Mouse (Mus musculus) cerebellum, adult 9-10 months (tissue): ENCODE results near the gene Klf13.

Experiments used
- DNase-seq: peaks from one replicate; pipeline ENCODE4 v3.0.0; 2022

Klf13 gene

DNA sequence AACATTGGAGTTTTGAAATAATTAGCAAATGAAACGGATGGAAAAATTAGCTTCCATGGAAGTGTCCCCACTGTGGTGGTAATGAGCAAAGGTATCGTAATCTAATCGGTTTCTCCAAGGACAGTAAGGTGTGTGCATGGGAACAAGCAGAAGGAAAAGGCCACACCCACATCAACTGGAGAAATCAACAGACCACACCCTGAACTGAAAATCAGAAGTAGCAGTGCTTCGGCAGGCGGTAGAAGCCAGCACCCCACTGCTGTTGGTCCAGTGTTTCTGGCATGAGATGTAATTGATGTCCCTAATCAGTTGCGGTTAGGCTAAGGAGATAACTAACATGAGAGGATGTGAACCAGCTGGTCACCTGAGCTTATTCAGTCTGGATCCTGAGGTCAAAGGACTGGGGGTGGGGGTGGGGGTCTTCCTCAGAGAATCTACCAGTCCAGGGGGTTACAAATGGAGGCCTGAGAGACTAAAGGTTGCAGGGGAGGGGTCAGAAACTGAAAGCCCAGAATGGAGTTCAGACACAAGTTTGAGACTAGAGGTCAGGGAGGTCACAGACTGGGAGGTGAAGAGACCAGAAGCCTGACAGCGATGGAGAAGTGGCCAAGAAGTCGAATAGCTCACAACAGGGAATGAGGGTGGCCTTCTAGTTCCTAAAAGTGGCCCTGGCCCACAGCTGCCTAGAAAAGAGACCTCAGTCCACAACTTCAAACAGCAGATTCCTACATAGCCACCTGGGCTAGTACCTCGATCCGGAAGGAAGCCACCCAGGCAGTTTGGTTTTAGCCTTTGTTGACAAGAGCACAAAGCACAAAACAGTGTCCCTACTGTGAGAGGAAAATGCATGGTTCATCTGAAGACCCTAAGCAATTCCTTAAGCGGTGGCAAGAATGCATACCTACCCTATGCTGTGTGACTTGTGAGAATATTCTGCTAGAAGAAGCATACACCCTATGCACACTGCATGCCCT lies 9.1 kb upstream of the Klf13 start:
- DNase-seq, result no peak

DNA sequence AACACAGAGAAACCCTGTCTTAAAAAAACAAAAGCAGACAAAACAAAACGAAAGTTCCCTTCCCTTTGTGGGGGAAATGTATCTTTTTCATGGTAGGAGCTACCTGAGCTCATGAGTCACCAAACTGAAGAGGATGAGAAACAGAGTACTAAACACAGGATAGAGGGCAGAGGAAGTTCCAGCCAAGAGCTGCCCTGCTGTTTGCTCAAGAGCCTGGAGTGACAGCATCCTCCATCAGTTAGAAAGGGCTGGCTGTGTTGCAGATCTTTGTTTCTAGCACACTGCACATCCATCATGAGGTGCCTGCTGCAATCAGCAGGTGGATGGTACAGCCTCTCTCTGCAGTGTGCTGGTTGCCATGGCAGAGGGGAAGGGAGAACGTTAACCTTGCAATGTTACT lies 5.2 kb upstream of the Klf13 start:
- DNase-seq, result no peak

DNA sequence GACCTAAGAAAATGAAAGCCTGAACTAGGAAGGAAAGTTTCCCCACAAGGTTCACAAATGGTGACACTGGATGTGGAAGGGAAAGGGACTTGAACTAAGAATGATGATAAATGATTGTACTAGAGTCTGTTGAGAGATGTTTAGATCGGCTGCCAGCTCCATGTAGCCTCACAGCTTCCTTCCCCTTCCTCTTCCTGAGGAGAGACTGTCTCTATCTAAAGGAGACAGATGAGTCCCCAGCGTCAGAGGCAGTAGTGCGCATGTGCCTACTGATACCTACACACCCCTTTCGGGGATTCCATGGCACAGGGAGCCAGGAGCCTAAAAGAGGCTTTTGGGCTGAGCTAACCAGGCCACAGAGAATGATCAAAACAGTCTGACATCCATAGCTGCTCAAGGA lies 2.8 kb upstream of the Klf13 start:
- no peak for DNase-seq

DNA sequence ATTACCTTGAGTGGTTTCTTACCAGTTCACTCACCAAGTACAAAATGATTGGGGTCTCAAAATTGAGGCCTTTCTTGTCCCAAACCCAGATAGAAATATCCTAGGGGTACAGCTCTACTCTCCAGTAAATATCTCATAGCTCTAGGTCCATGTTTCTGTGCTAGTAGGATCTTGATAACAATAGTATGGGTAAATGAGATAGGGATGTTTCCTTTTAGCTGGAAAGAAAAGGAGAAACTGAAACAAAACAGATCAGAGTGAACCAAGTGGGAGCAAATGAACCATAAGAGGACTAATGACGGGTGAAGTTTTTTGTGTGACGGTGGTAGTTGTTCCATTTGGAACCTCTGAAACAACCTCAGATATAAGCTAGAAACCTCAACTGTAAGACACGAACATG lies 2.3 kb upstream of the Klf13 start:
- no peak for DNase-seq

DNA sequence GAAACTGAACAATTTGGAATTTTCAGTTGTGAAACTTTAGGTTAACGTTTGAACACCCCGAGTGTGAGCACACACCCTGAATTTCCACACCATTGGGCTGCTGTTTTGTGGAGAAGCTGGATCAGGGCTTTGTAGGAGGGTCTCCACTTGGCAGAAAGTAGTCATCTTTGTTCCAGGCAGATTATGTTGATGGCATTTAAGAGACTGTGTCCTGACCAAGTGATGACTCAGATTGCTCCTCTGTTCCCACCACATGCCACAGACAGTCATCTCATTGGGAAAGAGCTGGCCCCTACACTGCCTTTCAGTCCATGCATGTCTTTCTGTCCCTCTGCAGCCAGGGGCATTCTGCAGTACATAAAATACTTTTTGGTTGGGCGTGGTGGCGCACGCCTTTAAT lies 1.6 kb upstream of the Klf13 start:
- DNase-seq, result peak; percentile 56

DNA sequence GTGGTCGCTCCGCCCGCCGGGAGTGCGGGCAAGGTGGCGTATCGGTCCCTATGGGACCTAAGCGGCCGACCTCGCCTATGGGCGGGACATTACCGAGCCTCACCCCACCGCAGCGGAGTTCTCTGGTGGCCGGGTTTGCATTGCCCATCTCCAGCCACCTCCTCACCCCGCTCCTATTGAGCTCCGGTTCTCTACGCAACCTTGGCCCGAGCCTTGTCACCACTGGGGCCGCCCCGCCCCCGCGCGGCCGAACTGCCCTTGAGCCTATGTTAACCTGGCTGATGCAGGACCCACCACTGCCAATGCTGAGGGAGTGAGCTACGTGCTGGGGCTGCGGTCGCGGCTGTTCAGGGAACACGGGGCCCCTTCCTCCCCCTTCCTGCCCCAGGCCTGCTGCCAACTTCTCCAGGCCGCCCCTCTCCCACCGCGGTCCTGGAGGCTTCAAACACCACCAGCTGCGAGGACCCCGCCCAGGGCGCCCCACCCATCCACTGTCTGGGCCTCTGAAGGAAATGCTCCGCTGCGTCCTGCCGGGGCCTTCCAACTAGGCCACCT lies 759 bp upstream of the Klf13 start:
- peak; percentile 90 for DNase-seq

DNA sequence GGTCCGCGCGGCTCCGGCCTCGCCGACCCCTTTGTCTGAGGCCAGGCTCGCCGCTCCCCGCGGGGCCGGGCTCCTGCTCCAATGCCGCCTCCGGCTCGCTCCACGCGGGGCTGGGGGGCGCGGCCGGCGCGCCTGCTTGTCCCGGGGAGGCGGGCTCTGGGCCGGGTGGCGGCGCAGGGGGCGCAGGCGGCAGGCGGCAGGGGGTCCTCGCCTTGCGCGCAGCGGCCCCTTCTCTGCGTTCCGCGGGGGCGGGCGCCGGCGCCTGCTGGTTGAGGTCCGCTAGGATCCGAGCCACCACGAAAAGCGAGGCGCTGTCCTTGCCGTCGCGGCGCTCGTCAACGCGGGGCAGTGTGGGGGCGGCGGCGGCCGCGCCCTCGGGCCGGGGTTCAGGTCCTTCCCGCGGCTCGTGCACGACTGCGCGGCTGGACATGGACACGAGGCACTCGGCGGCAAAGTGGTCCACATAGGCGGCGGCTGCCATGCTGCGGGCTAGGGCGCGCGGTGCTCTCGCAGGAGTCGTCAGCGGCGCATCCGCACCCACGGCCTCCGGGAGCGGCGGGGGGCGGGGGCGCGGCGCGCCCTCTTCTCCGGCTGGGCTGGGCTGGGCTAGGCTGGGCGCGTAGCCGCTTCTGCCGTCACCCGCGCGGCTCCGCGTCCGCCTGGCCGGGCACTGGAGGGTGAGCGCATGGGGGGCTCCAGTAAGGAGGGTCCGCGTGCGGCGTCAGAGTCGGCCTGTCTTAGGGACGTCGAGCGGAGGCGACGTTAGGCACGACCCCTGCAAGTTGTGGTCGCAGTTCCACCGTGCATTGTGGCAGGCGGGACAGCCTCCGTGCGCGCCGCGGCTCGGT lies 425 bp downstream of the Klf13 start:
- no peak for DNase-seq

DNA sequence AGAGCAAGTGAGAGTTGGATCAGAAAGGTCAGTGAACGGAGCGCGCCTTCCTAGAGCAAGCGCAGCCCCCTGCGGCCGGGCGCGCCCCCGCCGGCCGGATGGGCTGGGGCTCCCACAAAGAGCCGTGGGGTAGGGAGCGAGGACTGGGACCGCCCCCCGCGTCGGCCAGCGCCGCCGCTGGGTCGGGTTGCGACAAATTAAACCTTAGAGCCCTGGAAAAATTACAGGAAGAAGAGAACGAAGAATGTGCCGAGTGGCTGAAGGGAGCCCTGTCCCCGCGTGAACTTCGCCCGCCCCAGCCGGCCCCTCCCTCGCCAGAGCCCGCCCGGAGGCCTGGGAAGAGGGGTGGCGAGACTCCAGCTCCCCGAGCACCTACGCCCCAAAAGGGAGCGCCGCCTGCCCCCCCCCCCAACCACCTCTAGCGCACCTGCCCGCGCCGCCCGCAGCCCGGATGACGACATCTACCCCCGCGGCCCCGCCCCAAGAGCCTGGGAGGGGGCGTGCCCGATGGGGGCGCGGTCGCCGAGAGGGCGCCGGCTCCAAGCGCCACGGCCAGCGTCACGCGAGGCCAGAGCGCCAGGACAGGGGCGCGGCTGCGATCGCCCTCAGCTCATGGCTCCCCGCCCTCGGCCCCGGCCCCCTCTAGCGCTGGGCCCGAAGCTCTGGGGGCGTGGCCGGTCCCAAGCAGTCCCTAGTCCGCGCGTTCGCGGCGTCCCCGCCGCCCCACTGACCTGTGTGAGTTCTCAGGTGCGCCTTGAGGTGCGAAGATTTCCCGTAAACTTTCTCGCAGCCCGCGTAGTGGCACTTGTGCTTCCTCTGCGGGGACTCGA lies 1.3 kb downstream of the Klf13 start:
- DNase-seq, result peak; percentile 82

DNA sequence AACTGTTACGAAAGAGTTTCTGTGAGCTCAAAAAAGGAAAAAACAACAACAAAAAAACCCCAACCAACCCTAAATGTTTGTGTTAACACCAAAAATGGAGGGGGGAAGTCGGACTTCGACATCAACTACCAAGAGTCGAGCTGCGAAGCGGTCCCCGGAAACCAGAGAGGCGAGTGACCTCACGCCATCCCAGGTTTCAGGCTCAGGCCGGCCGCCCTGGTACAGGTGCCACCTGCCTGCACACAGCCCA lies 1.8 kb downstream of the Klf13 start:
- DNase-seq, result peak; percentile 76

DNA sequence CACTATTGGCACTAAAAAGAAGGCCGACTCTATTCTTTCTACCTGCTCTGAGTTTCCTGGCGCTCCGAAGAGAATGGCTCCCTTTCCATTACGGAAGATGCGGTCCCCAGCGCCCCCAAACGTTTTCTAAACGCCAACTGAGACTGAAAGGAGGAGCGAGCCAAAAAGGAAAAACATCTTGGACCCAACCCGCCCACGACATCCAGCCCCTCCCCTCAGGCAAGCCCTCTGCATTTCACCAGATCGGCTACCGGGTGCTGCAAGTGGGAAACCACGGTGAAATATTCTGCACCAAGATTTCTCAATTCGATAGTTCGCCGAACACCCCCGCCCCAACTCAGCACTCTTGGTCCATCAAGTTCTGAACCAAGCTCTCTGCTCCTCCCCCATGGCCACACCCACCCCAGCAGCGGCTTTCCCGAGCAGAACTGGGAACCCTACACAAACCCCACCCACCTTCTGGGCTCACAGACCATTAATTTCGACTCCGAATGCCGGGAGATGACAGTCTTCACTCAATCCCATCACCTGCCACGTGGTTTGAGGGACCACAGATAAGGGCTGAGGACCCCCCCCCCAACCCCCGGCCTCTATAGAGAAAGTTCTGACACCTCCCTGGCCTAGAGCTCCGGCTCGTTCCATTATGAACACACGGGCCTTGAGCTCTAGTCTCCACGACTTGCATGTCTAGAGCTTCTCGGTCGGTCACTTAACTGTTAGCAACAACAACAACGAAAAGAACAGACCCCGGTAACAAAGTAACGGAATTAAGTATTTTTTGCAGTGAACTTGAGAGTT lies 2.3 kb downstream of the Klf13 start:
- DNase-seq, result peak; percentile 89

DNA sequence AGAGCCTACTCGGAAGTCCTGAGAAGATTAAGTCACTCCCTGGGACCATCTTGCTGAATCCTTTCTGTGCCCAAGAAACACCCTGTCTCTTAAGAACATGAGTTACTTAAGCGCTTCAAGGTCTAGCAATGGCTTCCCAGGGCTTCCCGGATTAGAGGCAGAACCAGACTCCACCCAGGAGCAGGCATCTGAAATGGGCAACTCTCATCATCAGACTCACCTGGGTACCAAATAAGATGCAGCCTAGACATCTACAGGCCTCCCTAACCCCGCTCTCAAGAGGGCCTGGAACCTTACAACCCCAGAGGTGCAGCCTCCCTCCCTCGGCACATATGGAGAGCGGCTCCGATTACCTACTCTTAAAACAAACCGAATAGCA lies 2.9 kb downstream of the Klf13 start:
- DNase-seq, result no peak

DNA sequence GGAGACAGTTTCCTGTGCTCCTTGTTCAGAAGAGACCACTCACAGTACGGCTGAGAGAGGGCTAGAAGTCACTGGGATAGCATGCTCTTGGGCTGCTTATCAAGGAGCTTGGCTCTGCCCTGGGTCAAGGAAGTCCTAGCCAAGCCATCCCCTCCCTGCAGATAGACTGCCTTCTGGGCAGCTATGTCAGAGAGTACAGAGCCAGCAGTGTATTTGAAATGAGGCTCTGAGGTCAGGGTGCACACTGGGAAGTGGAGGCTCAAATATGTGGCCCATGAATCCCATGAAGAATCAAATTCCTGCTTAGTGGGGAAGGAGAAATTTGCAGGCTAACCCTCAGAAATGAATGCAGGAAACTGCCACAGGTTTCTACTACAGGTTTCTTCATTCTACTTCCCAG lies 4.2 kb downstream of the Klf13 start:
- DNase-seq, result peak; percentile 69

DNA sequence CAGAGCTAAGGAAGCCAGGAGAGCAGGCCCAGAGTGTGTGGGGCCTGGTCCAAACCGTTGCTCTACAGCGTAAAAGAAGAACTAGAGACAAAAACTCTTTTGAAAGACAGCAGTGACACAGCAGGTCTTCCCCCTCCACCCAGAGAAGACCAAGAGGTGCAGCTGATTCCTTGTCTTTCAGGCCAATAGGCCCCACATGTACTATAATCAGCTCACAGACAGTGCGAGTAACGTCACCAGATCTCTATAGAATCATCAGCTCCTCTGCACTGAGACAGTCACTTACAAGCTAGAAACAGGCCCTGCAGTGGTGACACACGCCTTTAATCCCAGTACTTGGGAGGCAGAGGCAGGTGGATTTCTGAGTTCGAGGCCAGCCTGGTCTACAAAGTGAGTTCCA lies 4.8 kb downstream of the Klf13 start:
- DNase-seq, result peak; percentile 46

DNA sequence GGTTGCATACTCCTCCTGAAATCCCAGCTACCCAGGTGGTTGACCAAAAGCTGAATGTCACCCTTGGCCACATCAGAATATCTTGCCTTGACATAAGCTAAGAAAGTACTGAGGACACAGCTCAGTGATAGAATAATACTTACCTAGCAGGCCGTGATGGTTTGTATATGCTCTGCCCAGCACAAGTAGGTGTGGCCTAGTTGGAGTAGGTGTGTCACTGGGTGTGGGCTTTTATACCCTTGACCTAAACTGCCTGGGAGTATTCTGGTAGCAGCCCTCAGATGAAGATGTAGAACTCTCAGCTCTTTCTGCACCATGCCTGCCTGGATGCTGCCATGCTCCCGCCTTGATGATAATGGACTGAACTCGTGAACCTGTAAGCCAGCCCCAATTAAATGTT lies 6.3 kb downstream of the Klf13 start:
- no peak for DNase-seq

DNA sequence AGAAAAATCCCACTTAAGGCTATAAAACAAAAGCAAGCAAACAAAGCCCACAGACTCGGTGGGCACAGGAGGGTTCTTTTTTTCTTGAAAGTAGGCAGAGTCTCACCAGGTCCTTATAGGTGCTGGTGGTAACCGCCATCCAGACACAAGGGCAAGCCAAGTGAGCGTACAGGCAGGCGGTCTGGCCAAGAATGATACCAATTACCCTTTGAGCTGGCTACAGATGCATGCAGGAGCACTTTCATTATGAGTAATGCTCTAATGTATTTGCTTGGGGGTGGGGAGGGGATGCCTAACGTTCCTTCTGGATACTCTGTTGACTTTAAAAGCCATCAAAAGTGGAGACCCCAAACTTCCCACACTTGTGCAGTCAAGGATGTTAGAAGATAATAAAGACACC lies 7.9 kb downstream of the Klf13 start:
- peak; percentile 35 for DNase-seq

DNA sequence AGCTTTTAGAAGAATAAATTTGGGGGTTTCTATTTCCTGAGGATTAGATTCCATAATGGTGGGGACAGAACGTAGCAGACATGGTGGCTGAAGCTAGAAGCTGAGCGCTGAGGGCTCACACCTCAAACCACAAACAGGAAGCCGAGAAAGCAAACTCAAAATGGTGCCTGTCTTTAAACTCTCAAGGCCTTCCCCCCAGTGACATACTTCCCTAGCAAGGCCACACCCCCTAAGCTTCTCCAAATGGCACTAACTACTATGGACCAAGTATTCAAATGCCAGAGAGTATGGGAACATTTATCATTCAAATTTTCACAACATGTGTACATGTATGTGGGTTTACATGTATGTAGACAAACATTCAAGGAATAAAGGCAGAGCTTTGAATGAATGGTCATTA lies 8.6 kb downstream of the Klf13 start:
- DNase-seq, result no peak

DNA sequence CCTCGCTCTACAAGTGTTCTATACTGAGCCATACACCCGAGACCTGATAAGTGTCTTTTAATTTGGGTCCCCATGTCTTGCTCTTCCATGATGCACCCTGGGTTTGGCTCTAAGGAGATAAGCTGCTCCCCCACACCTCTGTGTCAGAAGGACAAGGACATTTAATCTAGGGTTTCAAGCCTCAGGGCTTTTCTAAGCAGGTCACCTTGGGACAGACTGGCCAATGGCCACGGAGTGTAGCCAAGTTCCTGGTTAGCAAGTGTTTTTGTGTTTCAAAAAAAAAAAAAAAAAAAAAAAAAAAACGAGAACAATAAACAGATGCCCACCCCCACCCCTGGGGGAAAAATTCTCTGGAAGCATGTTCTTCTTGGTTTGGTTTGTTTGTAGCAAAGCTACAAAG lies 9.6 kb downstream of the Klf13 start:
- DNase-seq, result peak; percentile 73

DNA sequence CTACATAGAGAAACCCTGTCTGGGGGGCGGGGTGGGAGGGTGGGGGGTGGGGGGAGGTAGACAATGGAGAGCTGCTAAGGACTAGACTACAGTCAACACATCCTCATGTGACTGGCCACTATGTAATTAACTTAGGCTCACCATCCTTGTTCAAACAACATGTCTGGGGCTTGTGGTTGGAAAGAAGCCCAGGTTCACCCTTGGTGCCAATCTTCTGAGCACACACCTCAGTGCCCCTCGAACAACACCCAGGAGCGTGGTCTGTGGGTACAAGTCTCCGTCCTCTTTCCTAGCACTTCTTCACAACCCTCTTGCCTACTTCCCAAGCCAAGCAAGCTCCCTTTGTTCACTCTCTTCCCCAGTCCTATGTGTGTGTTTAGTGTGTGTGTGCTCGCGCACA lies 11.6 kb downstream of the Klf13 start:
- DNase-seq, result peak; percentile 52

DNA sequence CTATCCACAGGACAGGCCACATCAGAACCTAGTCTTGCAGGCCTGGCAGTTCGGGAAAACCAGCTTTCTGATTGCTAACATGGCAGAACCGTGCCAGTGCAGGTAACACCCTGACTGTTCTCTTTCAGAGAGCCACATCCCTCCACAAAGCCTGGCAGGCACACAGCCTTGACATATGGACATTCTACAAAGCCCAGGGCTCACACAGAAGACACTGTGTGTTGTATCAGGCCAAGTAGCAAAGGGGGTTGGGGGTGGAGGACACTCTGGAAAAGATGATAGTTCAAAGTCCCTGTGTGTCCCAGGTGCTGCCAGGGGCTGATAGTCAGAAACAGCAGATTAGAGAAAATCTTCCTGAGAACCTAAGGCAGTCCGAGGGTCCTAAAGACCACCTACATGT lies 12.2 kb downstream of the Klf13 start:
- peak; percentile 72 for DNase-seq

DNA sequence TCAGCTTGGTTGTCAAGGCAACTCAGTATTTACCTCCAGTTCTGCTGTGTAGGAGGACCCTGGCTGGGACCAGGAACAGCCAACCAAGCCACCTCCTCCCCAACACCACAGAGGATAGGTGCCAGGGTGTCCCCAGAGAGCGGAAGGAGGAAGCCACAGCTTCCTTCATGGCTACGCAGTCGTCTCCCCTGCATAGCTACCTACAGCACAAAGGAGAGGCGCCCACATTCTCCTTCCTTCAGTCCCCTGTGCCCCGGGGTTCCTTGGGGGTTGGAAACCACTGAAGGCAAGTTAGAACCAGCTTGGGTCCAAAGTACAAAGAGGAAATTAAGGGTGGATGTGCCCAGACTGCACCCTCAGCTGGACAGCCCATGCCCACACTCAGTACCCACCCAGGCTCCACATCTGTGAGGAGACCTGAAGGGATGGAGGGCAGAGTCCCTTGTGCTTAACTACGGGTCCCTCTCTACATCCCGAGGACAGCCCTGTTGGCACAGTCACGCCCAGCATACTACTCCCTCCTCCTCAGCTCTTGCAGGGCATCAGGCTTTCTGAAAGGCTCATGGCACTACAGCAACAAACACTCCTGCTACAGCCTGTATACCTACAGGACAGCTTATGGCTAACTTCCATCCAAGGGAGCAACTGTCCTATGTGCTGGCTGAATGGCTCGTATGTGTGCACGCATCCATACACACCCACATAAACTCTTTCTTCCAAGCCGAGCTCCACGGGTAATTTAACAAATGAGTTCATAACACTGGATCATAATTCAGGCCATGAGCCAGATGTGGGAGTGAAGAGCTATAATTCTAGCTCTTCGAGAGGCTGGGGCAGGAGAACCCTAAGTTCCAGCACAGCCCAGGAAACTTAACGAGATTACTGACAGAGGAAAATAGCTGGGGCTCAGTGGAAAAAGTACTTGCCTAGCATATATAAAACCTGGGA lies 13.0 kb downstream of the Klf13 start:
- DNase-seq, result peak; percentile 57
